Mouse (Mus musculus) heart, postnatal 0 days (tissue): ENCODE measurements at regions not wholly inside any gene's neighbourhood (a gene's known extent, or its start where the extent isn't known, plus 50 kb on each side); places are given as distances from the start of the nearest gene placed in this dataset.

Experiments
- ATAC-seq: fragments of 200-750 bp; cut with Nextera tagmentation; 2 replicates; pipeline ENCODE4 v1.8.0; 2017; ENCODE audit warnings: low read depth, moderate number of reproducible peaks, moderate library complexity; ENCODE audit not compliant: insufficient read depth
- DNase-seq: peaks from one replicate; pipeline ENCODE4 v3.0.0-alpha.2; 2016; ENCODE audit warnings: low spot score
- H3K27ac ChIP-seq: fragments of 300-500 bp; sonication (generic); 2 replicates; pipeline ENCODE4 v1.5.1; 2014; ENCODE audit warnings: low read depth, mild to moderate bottlenecking
- H3K27me3 ChIP-seq: fragments of 300-500 bp; sonication (generic); 2 replicates; pipeline ENCODE4 v1.6.1; 2014; ENCODE audit warnings: low read length, mixed read lengths; ENCODE audit not compliant: control insufficient read depth, insufficient read depth
- H3K36me3 ChIP-seq: fragments of 300-500 bp; sonication (generic); replicated peaks from 2 replicates; pipeline ENCODE4 v1.6.1; 2014; ENCODE audit warnings: low read length, mixed read lengths; ENCODE audit not compliant: control insufficient read depth, insufficient read depth
- H3K4me1 ChIP-seq: fragments of 300-500 bp; sonication (generic); 2 replicates; pipeline ENCODE4 v1.6.1; 2014; ENCODE audit warnings: antibody characterized with exemption; ENCODE audit not compliant: control insufficient read depth, insufficient read depth
- H3K4me2 ChIP-seq: fragments of 300-500 bp; sonication (generic); 2 replicates; pipeline ENCODE4 v1.6.1; 2014; ENCODE audit warnings: low read depth, mild to moderate bottlenecking, low read length, moderate library complexity
- H3K4me3 ChIP-seq: fragments of 300-500 bp; sonication (generic); 2 replicates; pipeline ENCODE4 v1.5.1; 2014; ENCODE audit warnings: low read depth, low read length
- H3K9ac ChIP-seq: fragments of 300-500 bp; sonication (generic); replicated peaks from 2 replicates; pipeline ENCODE4 v1.6.1; 2014; ENCODE audit warnings: low read depth, low read length, mixed read lengths
- H3K9me3 ChIP-seq: fragments of 300-500 bp; sonication (generic); replicated peaks from 2 replicates; pipeline ENCODE4 v1.6.1; 2016; ENCODE audit warnings: low read length; ENCODE audit not compliant: control insufficient read depth
- CTCF ChIP-seq: IDR thresholded peaks from 2 replicates; pipeline ENCODE4 v1.5.1; 2016; ENCODE audit warnings: antibody characterized with exemption, control low read depth, low read depth
- EP300 ChIP-seq: IDR thresholded peaks from 2 replicates; pipeline ENCODE4 v1.6.1; 2016; ENCODE audit warnings: antibody characterized with exemption, low read depth
- WGBS: fragments of 180-500 bp; shearing (Covaris S2); extraction: QIAGEN DNeasy Blood & Tissue Kit; methylation state at CpG from one replicate; pipeline ENCODE4 v1.1.7; 2014; 5-methylcytosine and 5-hydroxymethylcytosine counted together

DNA sequence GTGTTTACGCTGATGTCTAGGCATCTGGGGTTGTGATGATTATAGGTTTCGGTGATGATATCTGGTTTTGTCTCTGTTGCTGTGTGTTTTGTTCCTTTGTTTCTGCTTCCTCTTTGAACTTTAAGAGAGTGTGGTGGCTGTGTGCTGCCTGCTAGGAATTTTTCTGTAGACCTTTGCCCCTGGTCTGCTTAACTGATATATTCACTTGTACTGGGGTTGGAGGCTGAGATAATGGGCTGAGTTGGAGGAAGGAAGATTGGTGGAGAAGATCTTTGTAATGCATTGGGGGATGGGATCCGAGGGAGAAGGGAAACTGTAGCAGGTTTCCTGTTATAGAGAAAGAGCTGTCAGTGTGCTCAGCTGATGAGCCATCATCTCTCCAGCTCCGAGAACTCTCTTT lies 55.8 kb downstream of the Mid1ip1 start:
- no peaks in the 10 kb centered on the region for H3K36me3 ChIP-seq
- no peaks in the 10 kb centered on the region for H3K9me3 ChIP-seq
- H3K4me1 ChIP-seq: no peaks in the 10 kb centered on the region
- no peak overlapping the region for H3K4me2 ChIP-seq
- ATAC-seq (no peak), DNase-seq (no peak)
- H3K9ac ChIP-seq: no peak overlapping the region
- no peaks in the 10 kb centered on the region for H3K27me3 ChIP-seq
- no peak overlapping the region for H3K27ac ChIP-seq
- WGBS: 56% methylated on average over 4 of the region's 4 CpGs
- H3K4me3 ChIP-seq: no peak overlapping the region
- no peak for TF ChIP-seq CTCF
- TF ChIP-seq EP300: no peak

DNA sequence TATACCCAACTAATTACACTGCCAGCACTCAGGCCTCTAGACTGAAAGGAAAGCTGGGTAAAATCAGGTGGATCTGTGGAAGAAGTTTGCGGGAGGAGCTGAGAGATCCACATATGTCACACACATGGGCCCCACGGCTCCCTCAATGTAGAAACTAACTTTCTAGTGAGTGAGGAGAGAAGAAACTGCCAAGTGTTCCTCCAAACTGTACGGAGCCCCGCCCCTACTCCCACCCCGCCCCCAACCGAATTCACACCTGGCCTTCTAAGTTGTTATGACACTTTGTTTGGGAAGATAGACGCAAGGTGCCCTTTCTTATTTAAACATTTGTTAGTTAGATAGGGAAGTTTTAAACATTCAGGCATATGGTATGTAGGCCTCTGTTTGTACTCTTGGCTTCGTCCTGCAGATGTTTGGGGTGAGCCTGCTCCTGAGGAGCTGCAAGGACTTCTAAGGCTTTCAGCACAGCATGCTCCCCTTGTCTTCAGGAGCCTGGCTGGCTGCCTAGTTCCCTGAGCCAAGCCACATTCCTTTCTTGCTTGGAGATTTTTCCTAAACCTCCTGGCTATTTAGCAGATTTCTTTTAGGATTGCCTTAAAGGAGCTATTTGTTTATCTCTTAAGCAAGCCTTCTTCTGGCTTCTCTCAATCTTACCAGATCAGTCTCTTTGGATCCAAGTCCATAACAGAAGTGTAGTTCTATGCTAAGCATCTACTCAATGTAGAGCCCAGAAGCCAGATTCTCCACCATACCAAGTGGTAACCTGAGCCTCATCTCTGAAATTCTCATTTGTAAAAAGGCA lies 61.1 kb downstream of the Mid1ip1 start:
- no peaks in the 10 kb centered on the region for H3K9me3 ChIP-seq
- no peak for TF ChIP-seq EP300
- TF ChIP-seq CTCF: no peak
- H3K4me2 ChIP-seq: no peak overlapping the region
- no peaks in the 10 kb centered on the region for H3K36me3 ChIP-seq
- H3K4me3 ChIP-seq: no peak overlapping the region
- no peak for DNase-seq
- no peaks in the 10 kb centered on the region for H3K4me1 ChIP-seq
- ATAC-seq: no peak
- 53% methylated on average over 8 of the region's 8 CpGs for WGBS
- no peak overlapping the region for H3K27ac ChIP-seq
- no peak overlapping the region for H3K9ac ChIP-seq
- H3K27me3 ChIP-seq: no peaks in the 10 kb centered on the region

DNA sequence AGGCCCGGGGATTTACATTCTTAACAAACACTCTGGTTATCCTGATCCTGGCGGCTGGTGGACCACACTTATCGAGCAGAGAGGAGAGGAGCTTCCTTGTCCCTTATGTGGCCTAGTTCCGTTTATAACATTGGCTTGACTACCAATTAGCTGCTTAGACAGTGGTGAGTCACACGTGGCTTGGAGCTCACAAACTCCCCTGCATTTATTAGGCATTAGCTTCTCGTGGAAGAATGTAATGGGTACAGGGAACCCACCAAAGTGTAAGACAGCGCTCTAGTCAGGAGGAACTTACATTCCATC lies 61.7 kb downstream of the Mid1ip1 start:
- WGBS: 40% methylated on average over 7 of the region's 7 CpGs
- no peak overlapping the region for H3K27ac ChIP-seq
- no peak overlapping the region for H3K9ac ChIP-seq
- no peak overlapping the region for H3K4me2 ChIP-seq
- no peaks in the 10 kb centered on the region for H3K9me3 ChIP-seq
- DNase-seq: no peak
- no peaks in the 10 kb centered on the region for H3K27me3 ChIP-seq
- no peak for TF ChIP-seq CTCF
- no peak overlapping the region for H3K4me3 ChIP-seq
- ATAC-seq: no peak
- no peaks in the 10 kb centered on the region for H3K36me3 ChIP-seq
- no peaks in the 10 kb centered on the region for H3K4me1 ChIP-seq

DNA sequence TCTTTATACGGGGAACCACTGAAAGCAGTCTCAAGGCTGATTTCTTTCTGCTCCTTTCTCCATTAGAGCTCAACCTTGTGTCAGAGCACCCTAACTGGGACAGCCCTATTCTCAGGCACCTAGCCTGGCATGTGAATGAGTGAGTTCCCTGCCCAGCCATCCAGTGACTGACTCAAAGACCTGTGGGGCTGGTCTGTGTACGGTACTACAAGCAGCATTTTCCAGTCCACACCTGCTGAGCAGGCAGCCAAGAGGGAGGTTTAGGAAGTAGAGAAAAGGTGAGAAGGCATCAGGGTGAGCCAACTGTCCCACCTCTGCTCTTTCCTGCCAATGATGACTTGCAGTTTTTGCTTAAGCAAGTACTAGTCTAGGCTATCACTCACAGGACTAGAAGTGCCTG lies 63.2 kb downstream of the Mid1ip1 start:
- no peak overlapping the region for H3K9ac ChIP-seq
- H3K36me3 ChIP-seq: no peaks in the 10 kb centered on the region
- no peak overlapping the region for H3K4me2 ChIP-seq
- H3K4me3 ChIP-seq: no peak overlapping the region
- no peak overlapping the region for H3K27ac ChIP-seq
- H3K27me3 ChIP-seq: no peaks in the 10 kb centered on the region
- TF ChIP-seq CTCF (no peak), EP300 (no peak)
- no peaks in the 10 kb centered on the region for H3K4me1 ChIP-seq
- no peak for ATAC-seq
- WGBS: 82% methylated on average over 2 of the region's 2 CpGs
- DNase-seq: no peak
- H3K9me3 ChIP-seq: no peaks in the 10 kb centered on the region

DNA sequence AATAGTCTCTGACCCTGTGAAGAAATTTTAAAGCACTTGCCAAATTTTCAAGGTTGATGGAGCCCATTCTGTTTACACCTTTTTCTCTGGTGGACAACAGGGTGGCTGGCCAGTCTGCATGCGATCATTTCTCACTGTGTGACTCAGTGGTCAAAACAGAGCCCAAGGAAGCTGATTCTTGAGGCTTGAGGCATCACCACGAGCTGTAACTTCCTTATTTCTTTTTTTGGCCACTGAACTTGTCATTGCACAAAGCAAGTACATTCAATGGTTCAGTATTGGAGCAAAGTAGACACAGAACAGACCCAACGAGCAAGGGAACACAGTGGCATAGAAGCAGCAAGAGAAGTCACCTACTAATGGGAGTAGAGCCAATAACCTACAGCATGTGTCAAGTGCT lies 71.5 kb downstream of the Mid1ip1 start:
- DNase-seq (no peak), ATAC-seq (no peak)
- Histone ChIP-seq H3K9me3 (no peaks in the 10 kb centered on the region; the same call in 1 of the 2 replicates), H3K4me2 (no peak overlapping the region), H3K4me1 (no peaks in the 10 kb centered on the region), H3K36me3 (no peaks in the 10 kb centered on the region), H3K4me3 (no peak overlapping the region), H3K27ac (no peak overlapping the region), H3K9ac (no peak overlapping the region), H3K27me3 (no peaks in the 10 kb centered on the region)
- no peak for TF ChIP-seq CTCF
- no peak for TF ChIP-seq EP300
- 74% methylated on average over 3 of the region's 3 CpGs for WGBS

DNA sequence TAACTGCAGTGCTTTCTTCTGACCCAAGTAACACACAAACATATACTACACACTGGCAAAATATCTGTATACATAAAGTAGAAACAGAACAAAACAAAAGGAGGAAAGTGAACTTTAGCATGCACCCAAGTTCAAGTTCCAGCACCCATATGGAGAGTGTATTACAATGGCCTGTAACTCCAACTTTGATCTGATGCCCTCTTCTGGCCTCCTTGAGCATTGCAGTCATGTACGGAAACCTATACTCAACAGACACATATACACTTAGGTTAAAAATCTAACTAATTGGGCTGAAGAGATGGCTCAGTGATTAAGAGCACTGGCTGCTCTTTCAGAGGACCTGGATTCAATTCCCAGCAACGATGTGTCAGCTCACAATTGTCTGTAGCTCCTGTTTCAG lies 72.2 kb downstream of the Mid1ip1 start:
- Histone ChIP-seq H3K4me1 (no peaks in the 10 kb centered on the region), H3K9me3 (no peaks in the 10 kb centered on the region; the same call in 1 of the 2 replicates), H3K4me2 (no peak overlapping the region), H3K27ac (no peak overlapping the region), H3K36me3 (no peaks in the 10 kb centered on the region), H3K9ac (no peak overlapping the region), H3K4me3 (no peak overlapping the region), H3K27me3 (no peaks in the 10 kb centered on the region)
- 83% methylated on average over 2 of the region's 2 CpGs for WGBS
- TF ChIP-seq EP300 (no peak), CTCF (no peak)
- no peak for DNase-seq
- no peak for ATAC-seq
